Mouse (Mus musculus) liver, adult (tissue): ENCODE measurements around the gene R3hcc1l.

Experiments
- GATA4 ChIP-seq: IDR thresholded peaks from 2 replicates; pipeline ENCODE4 v1.6.1; 2014; ENCODE audit warnings: mild to moderate bottlenecking, low read length; ENCODE audit not compliant: insufficient replicate concordance

Gene R3hcc1l

GRCm38 (mm10) chr19:42524703-42525102, 6.1 kb downstream of the R3hcc1l start:
- no peak for TF ChIP-seq GATA4

GRCm38 (mm10) chr19:42529992-42530437, 11.5 kb downstream of the R3hcc1l start:
- peak; percentile 64; the same call in 1 of the 2 replicates for TF ChIP-seq GATA4

- no peak for TF ChIP-seq GATA4
Observed at GRCm38 (mm10) chr19:42534427-42534826, 15.9 kb downstream of the R3hcc1l start.

DNA sequence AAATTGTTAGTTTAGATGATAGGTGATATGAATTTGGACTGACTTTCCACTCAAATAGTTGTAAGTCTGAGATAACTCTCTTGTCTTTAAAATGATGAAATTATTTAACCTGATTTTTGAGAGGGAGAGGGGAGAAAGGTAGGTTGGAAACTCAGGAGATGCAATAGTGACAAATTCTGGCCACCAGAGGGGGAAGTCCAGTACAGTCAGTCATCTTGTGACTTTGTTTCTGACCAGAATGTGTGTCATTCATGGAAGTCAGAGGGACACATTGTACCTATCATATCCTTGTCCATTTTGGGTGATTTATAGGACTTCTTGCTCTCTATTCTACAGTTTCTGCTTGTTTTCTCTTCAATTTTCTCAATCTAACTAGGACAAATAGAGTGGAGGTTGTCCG, 19.0 kb downstream of the R3hcc1l start:
- no peak for TF ChIP-seq GATA4

GRCm38 (mm10) chr19:42538911-42539310, 20.4 kb downstream of the R3hcc1l start:
- no peak for TF ChIP-seq GATA4

DNA sequence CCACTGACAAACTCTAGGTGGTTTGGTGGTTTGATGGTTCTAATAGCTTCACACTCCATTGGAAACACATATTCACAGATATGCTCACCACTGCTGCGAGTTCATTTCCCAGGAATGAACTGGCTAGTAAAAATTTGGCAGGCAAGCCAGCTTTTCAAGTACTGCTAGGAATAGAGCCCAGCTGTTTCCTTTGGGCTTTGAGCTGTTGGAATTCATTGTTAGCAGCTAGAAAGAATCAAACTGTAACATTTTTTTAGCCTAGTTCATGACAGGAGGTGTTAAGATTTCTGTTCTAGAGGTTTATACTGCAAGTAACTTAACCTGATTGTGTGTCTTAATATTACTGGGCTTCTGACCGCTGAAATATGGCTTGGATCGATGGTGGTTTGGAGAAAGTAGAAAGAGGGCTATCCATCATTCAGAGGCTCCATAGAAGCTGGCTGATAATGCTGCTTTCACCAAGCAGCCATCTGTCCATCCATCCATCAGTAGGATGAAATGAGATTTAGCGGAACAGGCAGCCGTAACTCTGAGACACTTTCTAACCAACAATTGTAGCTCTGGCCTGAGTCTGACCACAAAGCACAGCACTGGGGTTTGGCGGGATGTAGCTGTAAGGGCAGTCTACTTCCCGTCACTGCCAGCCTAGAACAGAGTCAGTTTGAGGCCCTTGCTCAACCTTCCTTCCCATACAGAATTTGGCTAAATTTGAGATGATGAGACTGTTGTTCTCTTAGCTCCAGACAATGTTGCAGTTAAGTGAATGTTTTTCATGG, 21.0 kb downstream of the R3hcc1l start:
- no peak for TF ChIP-seq GATA4

DNA sequence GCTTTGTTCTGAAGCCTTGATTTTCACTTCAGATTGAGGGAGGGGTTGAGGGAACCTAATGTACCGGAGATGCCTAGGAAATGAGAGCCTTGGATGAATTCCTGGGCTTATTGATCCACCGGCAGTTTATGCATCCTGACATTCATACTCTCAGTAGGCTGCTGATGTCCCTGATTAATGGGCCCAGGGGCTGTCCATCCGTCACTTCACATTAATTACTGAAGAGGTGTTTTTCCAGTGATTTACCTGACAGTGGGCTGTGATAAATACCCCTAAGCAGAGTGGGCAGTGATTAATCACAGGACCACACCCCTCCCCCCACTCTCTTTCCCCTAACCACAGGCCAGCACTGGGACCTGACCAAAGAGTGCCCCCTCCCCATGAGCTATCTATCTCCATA, 22.1 kb downstream of the R3hcc1l start:
- TF ChIP-seq GATA4 = no peak

DNA sequence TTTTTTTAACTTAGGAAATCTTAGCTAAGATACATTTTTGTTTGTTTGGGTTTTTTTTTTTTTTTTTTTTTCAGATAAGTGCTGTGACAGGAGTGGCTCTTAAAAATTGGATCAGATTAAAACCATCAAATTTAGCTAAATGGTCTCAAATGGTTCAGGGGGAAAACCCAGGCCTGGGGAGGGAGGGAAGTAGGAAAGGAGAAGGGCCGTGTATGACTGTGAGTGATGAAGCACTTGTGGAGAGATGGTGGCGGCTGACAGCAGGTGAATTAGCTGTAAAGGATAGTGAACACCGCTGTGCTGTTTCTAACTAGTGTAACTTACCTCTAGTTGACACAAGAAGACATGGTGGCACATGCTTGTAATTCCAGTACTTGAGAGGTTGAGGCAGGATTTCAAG, 40.1 kb downstream of the R3hcc1l start:
- TF ChIP-seq GATA4 = no peak

DNA sequence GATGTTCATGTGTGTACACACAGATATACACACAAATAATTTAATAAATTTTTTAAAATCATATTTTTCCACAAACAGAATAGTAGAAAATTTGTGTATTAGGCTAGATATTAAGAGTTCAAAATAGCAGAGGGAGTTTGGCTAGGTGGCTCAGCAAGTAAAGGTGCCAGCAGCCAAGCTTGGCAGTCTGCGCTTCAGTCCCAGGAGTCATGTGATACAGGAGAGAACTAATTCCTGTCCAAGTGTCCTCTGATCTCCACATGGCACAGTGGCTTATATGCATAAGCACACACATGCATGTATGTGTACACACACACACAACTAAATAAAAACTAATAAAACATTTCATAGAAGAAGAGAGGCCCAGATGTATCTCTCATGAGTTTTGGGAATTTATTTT, 43.4 kb downstream of the R3hcc1l start:
- no peak for TF ChIP-seq GATA4

DNA sequence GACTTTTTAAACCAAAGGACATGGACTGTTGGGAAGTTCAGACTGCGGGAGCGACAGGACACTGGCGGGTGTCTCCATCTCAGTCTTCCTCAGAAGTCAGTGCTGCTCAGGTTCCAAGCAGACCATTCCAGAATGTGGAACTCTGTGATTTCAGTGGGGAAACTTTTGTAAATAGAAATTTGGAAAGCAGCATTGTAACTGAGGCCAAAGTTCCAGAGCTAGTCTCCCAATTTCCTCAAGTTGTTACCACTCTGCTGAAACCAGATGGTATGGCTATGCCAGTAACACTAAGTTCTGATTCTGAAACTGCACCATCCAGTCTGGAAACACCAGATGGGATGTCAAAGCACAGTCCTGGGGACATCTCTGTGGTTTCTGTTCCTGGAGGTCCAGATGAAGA, 44.4 kb downstream of the R3hcc1l start:
- TF ChIP-seq GATA4 = no peak

GRCm38 (mm10) chr19:42563726-42564270, 45.2 kb downstream of the R3hcc1l start:
- no peak for TF ChIP-seq GATA4

DNA sequence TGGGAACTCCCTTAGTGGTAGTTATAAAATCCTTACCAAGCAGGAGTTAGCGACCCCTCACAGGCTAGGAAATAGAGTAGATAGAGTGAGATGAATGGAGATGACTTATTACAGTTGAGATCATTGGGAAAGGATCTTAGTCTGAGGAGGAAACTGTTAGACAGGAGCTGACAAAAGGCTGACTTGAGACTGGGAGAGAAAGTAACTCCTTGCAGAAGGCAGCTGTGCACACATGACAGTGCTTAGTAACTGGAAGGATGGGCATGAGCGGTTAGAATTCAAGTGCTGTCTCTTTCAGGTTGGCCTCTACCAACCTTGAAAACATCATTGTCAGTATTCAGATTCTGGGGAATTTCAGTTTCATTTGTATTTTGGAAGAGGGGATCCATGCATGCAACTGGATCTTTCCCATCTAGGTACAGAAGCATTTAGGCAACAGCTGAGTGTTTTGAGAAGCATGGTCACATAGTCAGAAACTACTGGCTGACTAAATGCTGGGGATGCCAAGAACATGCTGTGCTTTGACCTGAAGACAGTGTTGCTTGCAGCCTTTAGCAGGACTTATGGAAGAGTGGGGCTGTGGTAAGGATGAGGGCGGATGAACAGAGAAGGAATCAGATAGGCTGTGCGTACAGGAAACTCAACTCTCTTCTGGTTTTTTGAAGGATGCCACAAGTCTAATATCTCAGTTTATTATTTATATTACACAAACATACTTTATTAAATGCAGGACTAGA, 47.9 kb downstream of the R3hcc1l start:
- no peak for TF ChIP-seq GATA4

GRCm38 (mm10) chr19:42567020-42567419, 48.5 kb downstream of the R3hcc1l start:
- no peak for TF ChIP-seq GATA4

DNA sequence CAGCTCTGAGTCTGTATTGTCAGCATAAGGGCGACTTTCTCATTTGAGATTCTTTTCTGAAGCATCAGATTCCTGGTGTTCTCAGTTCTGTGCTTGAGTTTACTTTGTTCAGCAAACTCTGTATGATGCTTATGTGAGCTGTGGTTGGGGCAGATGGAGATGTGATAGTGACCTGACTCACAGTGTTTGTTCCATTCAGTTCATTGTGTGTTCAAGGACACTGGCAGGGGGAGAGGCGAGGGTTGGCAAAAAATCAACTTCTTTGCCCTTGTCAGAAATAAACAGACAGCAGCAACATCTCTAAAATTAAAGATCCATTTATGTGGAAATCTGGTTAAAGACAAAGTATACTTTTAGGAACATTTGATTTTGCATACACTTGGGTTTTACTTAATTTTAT, 50.5 kb downstream of the R3hcc1l start:
- TF ChIP-seq GATA4 = no peak

- no peak for TF ChIP-seq GATA4
Observed at GRCm38 (mm10) chr19:42571291-42571690, 52.7 kb downstream of the R3hcc1l start.

DNA sequence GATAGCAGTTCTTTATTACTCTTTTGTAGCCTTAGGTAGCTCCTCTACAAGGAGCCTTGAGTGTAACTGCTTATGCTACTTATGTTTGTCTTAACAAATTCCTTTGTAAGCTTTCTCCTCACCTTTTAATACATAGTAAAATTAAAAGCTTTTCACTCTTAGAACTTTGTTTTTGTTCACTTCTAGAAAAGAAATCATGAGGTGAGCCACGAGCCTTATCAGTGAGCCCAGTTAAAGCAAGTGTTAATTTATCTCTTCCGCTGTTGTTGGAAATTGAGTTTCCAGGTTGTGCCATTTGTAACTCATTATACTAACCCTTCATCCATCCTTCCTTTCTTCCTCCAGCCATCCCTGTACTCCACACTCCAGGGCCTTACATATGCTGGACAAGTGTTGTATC, 56.8 kb downstream of the R3hcc1l start:
- no peak for TF ChIP-seq GATA4

GRCm38 (mm10) chr19:42576856-42577255, 58.3 kb downstream of the R3hcc1l start:
- TF ChIP-seq GATA4 = no peak

- no peak for TF ChIP-seq GATA4
Observed at GRCm38 (mm10) chr19:42578631-42579030, 60.1 kb downstream of the R3hcc1l start.
